Mouse (Mus musculus) intestine, embryonic 15.5 days (tissue): ENCODE measurements at regions not wholly inside any gene's neighbourhood (a gene's known extent, or its start where the extent isn't known, plus 50 kb on each side); places are given as distances from the start of the nearest gene placed in this dataset.
"Not testable (repeated sequence)": the region's sequence is repeated elsewhere in the genome, so short reads cannot be mapped to it uniquely, and the experiment has no call there.

Source experiments
- ATAC-seq: fragments of 200-750 bp; cut with Nextera tagmentation; 2 replicates; pipeline ENCODE4 v1.8.0; 2017; ENCODE audit warnings: moderate TSS enrichment, moderate library complexity
- H3K27ac ChIP-seq: fragments of 300-500 bp; sonication (generic); 2 replicates; pipeline ENCODE4 v1.5.1; 2015; ENCODE audit warnings: mild to moderate bottlenecking, inconsistent platforms
- H3K27me3 ChIP-seq: fragments of 300-500 bp; sonication (generic); replicated peaks from 2 replicates; pipeline ENCODE4 v1.6.1; 2015; ENCODE audit warnings: inconsistent platforms
- H3K36me3 ChIP-seq: fragments of 300-500 bp; sonication (generic); 2 replicates; pipeline ENCODE4 v1.6.1; 2015; ENCODE audit warnings: inconsistent platforms
- H3K4me1 ChIP-seq: fragments of 300-500 bp; sonication (generic); replicated peaks from 2 replicates; pipeline ENCODE4 v1.6.1; 2015; ENCODE audit warnings: inconsistent platforms
- H3K4me2 ChIP-seq: fragments of 300-500 bp; sonication (generic); replicated peaks from 2 replicates; pipeline ENCODE4 v1.6.1; 2015; ENCODE audit warnings: mild to moderate bottlenecking, inconsistent platforms
- H3K4me3 ChIP-seq: fragments of 300-500 bp; sonication (generic); replicated peaks from 2 replicates; pipeline ENCODE4 v1.5.1; 2015; ENCODE audit warnings: inconsistent platforms
- H3K9ac ChIP-seq: fragments of 300-500 bp; sonication (generic); 2 replicates; pipeline ENCODE4 v1.6.1; 2015; ENCODE audit warnings: inconsistent platforms
- H3K9me3 ChIP-seq: fragments of 300-500 bp; sonication (generic); 2 replicates; pipeline ENCODE4 v1.6.1; 2016; ENCODE audit warnings: inconsistent platforms
- WGBS: fragments of 180-500 bp; shearing (Covaris S2); methylation state at CpG from one replicate; pipeline ENCODE4 v1.1.7; 2015; 5-methylcytosine and 5-hydroxymethylcytosine counted together

DNA sequence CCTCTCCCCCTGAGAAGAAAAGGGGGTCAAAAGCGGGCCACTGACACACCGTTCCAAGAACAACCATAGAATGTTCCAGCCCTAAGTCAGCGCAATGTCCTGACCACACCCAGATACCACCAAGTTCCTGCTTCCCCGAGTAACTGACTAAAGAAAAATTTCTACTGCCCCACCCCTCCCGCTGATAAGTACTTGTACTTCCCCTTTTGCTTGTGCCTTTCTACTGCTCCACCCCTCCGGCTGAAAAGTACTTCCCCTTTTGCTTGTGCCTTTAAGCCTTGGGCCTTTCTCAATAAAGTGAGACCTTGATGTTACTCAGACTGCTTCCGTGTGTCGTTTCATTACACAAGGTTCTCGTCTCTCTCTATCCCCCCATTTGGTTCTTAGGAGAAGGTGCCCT is 51.6 kb upstream of the Alkbh8 start:
- ATAC-seq, H3K27ac ChIP-seq, H3K4me3 ChIP-seq, H3K36me3 ChIP-seq, H3K4me1 ChIP-seq, H3K4me2 ChIP-seq, H3K27me3 ChIP-seq, H3K9me3 ChIP-seq, H3K9ac ChIP-seq: not testable (repeated sequence)
- 91% methylated on average over 9 of the region's 9 CpGs for WGBS
